Mouse (Mus musculus): Measurements from ENCODE around the gene Akt1s1. TPM values are rescaled to one million over a fixed set of nuclear protein-coding genes. Genes with fewer than 3 reads are reported as not detected.
A peak's percentile ranks its signal among the peaks of the same experiment; 100 is the strongest.

Gene Akt1s1
- polyA plus RNA-seq, 1 experiment from 2014 or later: 104 TPM

GRCm38 (mm10) chr7:44820525-44820924, 28.3 kb upstream of the Akt1s1 start:
- H3K27ac ChIP-seq (ENCODE audit: low read length): no peak overlapping the region
- no peak for ATAC-seq (replicated peaks; ENCODE audit: extremely low read depth, insufficient read depth, low FRiP score)
- H3K9me3 ChIP-seq (replicated peaks; ENCODE audit: control insufficient read depth, low read length): no peaks in the 10 kb centered on the region
- no peak overlapping the region for H3K4me3 ChIP-seq (ENCODE audit: low read length)
- no peaks in the 10 kb centered on the region for H3K36me3 ChIP-seq (ENCODE audit: control insufficient read depth, insufficient read depth)
- no peak overlapping the region for H3K9ac ChIP-seq (ENCODE audit: low read length)
- H3K27me3 ChIP-seq (ENCODE audit: control insufficient read depth, insufficient read depth, low read length): no peaks in the 10 kb centered on the region
- H3K4me1 ChIP-seq (ENCODE audit: control insufficient read depth, insufficient read depth, low read length): peaks cover 60% of the 10 kb centered on the region
- 73% methylated on average over 3 of the region's 3 CpGs for WGBS
- H3K4me2 ChIP-seq (ENCODE audit: low read depth, low read length): no peak overlapping the region

DNA sequence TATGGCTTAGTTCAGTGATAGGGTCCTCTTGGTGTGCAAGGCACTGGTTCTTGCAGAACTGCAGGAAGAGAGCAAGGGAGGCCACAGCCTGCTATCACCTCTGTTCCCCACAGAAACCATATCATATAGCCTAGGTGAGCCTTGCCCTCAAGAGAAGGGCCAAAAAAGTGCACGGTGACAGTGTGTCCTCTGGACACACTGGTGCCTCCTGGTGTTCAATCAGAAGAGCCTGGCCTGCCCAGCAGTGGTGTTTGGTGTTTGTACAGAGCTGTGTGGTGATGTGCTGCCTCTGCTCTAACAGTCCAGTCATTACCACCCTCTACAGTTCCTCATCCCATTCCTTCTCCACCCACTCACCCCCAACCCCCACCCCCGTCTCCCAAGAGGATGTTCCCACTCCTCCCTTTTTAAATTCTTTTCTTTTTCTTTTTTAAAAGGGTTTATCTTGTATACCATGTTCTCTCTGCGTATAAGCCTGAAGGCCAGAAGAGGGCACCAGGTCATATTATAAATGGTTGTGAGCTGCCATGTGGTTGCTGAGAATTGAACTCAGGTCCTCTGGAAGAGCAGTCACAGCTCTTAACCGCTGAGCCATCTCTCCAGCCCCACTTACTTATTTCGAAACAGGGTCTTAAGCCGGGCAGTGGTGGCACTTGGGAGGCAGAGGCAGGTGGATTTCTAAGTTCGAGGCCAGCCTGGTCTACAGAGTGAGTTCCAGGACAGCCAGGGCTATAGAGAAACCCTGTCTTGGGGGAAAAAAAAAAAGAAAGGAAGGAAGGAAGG, 26.9 kb upstream of the Akt1s1 start:
- Histone ChIP-seq H3K9me3 (replicated peaks; ENCODE audit: control insufficient read depth, low read length) (no peaks in the 10 kb centered on the region), H3K4me2 (ENCODE audit: low read depth, low read length) (no peak overlapping the region), H3K27me3 (ENCODE audit: control insufficient read depth, insufficient read depth, low read length) (no peaks in the 10 kb centered on the region), H3K4me3 (ENCODE audit: low read length) (no peak overlapping the region), H3K36me3 (ENCODE audit: control insufficient read depth, insufficient read depth) (no peaks in the 10 kb centered on the region), H3K4me1 (ENCODE audit: control insufficient read depth, insufficient read depth, low read length) (peaks cover 66% of the 10 kb centered on the region), H3K27ac (ENCODE audit: low read length) (no peak overlapping the region), H3K9ac (ENCODE audit: low read length) (no peak overlapping the region)
- 79% methylated on average over 7 of the region's 7 CpGs for WGBS
- ATAC-seq (replicated peaks; ENCODE audit: extremely low read depth, insufficient read depth, low FRiP score): no peak

- Histone ChIP-seq H3K4me2 (ENCODE audit: low read depth, low read length) (no peak overlapping the region), H3K27me3 (ENCODE audit: control insufficient read depth, insufficient read depth, low read length) (no peaks in the 10 kb centered on the region), H3K36me3 (ENCODE audit: control insufficient read depth, insufficient read depth) (no peaks in the 10 kb centered on the region), H3K9me3 (replicated peaks; ENCODE audit: control insufficient read depth, low read length) (no peaks in the 10 kb centered on the region), H3K9ac (ENCODE audit: low read length) (no peak overlapping the region), H3K4me3 (ENCODE audit: low read length) (no peak overlapping the region), H3K4me1 (ENCODE audit: control insufficient read depth, insufficient read depth, low read length) (peaks cover 54% of the 10 kb centered on the region), H3K27ac (ENCODE audit: low read length) (no peak overlapping the region)
- no peak for ATAC-seq (replicated peaks; ENCODE audit: extremely low read depth, insufficient read depth, low FRiP score)
- 36% methylated on average over 7 of the region's 7 CpGs for WGBS
Observed at GRCm38 (mm10) chr7:44823409-44823808, 25.4 kb upstream of the Akt1s1 start.

GRCm38 (mm10) chr7:44824872-44825271, 23.9 kb upstream of the Akt1s1 start:
- no peak overlapping the region for H3K4me3 ChIP-seq (ENCODE audit: low read length)
- H3K36me3 ChIP-seq (ENCODE audit: control insufficient read depth, insufficient read depth): peaks cover 14% of the 10 kb centered on the region
- WGBS: 17% methylated on average over 3 of the region's 3 CpGs
- H3K9me3 ChIP-seq (replicated peaks; ENCODE audit: control insufficient read depth, low read length): no peaks in the 10 kb centered on the region
- no peak overlapping the region for H3K27ac ChIP-seq (ENCODE audit: low read length)
- H3K9ac ChIP-seq (ENCODE audit: low read length): no peak overlapping the region
- H3K4me2 ChIP-seq (ENCODE audit: low read depth, low read length): no peak overlapping the region
- peaks cover 40% of the 10 kb centered on the region for H3K4me1 ChIP-seq (ENCODE audit: control insufficient read depth, insufficient read depth, low read length)
- H3K27me3 ChIP-seq (ENCODE audit: control insufficient read depth, insufficient read depth, low read length): no peaks in the 10 kb centered on the region
- 0 out of 2 replicates have a peak, but pooled peaks have one; percentile 30 for ATAC-seq (replicated peaks; ENCODE audit: extremely low read depth, insufficient read depth, low FRiP score)

DNA sequence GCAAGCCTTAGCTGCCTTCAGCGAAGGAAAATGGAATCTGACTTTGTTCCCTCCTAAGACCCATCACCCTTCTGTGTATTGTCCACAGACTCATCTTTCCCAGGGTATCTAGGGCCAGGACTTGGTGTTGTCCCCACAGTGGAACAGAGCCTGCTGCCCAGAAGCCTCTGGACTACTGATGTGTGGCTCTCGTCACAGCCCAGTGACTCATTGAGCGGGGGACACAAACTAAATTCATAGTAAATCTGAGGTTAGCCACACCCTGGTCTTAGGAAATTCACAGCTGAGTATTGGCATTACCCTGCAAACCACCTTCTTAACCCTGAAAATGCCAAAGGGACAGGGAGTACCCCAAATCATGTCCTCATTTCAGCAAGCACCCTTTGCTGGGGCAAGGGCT, 22.0 kb upstream of the Akt1s1 start:
- Histone ChIP-seq H3K9ac (ENCODE audit: low read length) (no peak overlapping the region), H3K9me3 (replicated peaks; ENCODE audit: control insufficient read depth, low read length) (no peaks in the 10 kb centered on the region), H3K4me1 (ENCODE audit: control insufficient read depth, insufficient read depth, low read length) (peaks cover 25% of the 10 kb centered on the region), H3K36me3 (ENCODE audit: control insufficient read depth, insufficient read depth) (peaks cover 32% of the 10 kb centered on the region), H3K4me2 (ENCODE audit: low read depth, low read length) (no peak overlapping the region), H3K27me3 (ENCODE audit: control insufficient read depth, insufficient read depth, low read length) (no peaks in the 10 kb centered on the region), H3K4me3 (ENCODE audit: low read length) (no peak overlapping the region), H3K27ac (ENCODE audit: low read length) (no peak overlapping the region)
- ATAC-seq (replicated peaks; ENCODE audit: extremely low read depth, insufficient read depth, low FRiP score): no peak
- 74% methylated on average over 3 of the region's 3 CpGs for WGBS

DNA sequence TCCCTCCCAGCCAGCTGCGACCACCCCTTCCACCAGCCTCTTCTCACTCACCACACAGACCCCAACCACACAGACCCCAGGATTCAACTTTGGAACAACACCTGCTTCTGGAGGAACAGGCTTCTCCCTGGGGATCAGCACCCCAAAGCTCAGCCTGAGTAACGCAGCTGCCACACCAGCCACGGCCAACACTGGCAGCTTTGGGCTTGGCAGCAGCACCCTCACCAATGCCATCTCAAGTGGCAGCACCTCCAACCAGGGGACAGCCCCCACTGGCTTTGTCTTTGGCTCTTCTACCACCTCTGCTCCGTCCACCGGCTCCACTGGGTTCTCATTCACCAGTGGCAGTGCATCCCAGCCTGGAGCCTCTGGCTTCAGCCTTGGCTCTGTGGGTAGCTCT, 20.1 kb upstream of the Akt1s1 start:
- WGBS: 89% methylated on average over 5 of the region's 5 CpGs
- no peaks in the 10 kb centered on the region for H3K27me3 ChIP-seq (ENCODE audit: control insufficient read depth, insufficient read depth, low read length)
- no peaks in the 10 kb centered on the region for H3K9me3 ChIP-seq (replicated peaks; ENCODE audit: control insufficient read depth, low read length)
- ATAC-seq (replicated peaks; ENCODE audit: extremely low read depth, insufficient read depth, low FRiP score): no peak
- no peak overlapping the region for H3K27ac ChIP-seq (ENCODE audit: low read length)
- H3K4me2 ChIP-seq (ENCODE audit: low read depth, low read length): no peak overlapping the region
- H3K9ac ChIP-seq (ENCODE audit: low read length): no peak overlapping the region
- no peak overlapping the region for H3K4me3 ChIP-seq (ENCODE audit: low read length)
- H3K36me3 ChIP-seq (ENCODE audit: control insufficient read depth, insufficient read depth): peaks cover 34% of the 10 kb centered on the region
- peaks cover 14% of the 10 kb centered on the region for H3K4me1 ChIP-seq (ENCODE audit: control insufficient read depth, insufficient read depth, low read length)

GRCm38 (mm10) chr7:44832763-44833162, 16.0 kb upstream of the Akt1s1 start:
- H3K9me3 ChIP-seq (replicated peaks; ENCODE audit: control insufficient read depth, low read length): no peaks in the 10 kb centered on the region
- 53% methylated on average over 4 of the region's 4 CpGs for WGBS
- no peak overlapping the region for H3K4me3 ChIP-seq (ENCODE audit: low read length)
- H3K9ac ChIP-seq (ENCODE audit: low read length): no peak overlapping the region
- H3K4me1 ChIP-seq (ENCODE audit: control insufficient read depth, insufficient read depth, low read length): no peaks in the 10 kb centered on the region
- no peaks in the 10 kb centered on the region for H3K27me3 ChIP-seq (ENCODE audit: control insufficient read depth, insufficient read depth, low read length)
- peaks cover 34% of the 10 kb centered on the region for H3K36me3 ChIP-seq (ENCODE audit: control insufficient read depth, insufficient read depth)
- no peak for ATAC-seq (replicated peaks; ENCODE audit: extremely low read depth, insufficient read depth, low FRiP score)
- H3K4me2 ChIP-seq (ENCODE audit: low read depth, low read length): no peak overlapping the region
- no peak overlapping the region for H3K27ac ChIP-seq (ENCODE audit: low read length)

DNA sequence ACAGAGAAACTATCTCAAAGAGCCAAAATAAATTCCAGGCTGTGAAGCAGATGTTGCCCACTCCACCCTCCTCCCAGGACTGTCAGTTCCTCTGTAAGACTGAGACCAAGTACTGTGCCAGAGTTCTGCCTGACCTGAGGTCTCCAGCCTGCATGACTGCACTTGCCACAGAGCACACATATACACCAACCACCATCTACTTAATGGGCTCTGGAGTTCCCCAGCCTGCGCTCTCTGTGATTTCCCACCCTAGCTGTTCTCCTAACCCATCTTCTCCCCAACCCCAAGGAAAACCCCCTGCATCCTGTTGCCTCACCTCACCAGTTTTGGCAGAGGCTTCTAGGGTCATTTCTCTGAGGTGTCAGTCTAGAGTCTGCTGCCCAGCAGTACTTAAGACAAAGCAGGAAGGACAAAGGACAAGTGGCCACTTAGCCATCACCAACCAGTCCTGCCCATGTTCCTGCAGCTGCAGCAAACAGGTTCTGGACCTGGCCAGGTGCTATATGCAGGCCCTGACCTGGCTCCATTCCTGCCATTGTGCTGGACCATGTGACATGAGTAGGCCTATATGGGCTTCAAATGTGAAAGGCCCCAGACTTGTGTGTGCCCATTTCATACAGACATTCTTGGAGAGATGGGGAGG, 13.3 kb upstream of the Akt1s1 start:
- Histone ChIP-seq H3K27me3 (ENCODE audit: control insufficient read depth, insufficient read depth, low read length) (peaks cover 5% of the 10 kb centered on the region; the same call in 1 of the 2 replicates), H3K4me3 (ENCODE audit: low read length) (no peak overlapping the region), H3K9me3 (replicated peaks; ENCODE audit: control insufficient read depth, low read length) (no peaks in the 10 kb centered on the region), H3K36me3 (ENCODE audit: control insufficient read depth, insufficient read depth) (peaks cover 17% of the 10 kb centered on the region), H3K9ac (ENCODE audit: low read length) (no peak overlapping the region), H3K4me2 (ENCODE audit: low read depth, low read length) (no peak overlapping the region), H3K27ac (ENCODE audit: low read length) (no peak overlapping the region), H3K4me1 (ENCODE audit: control insufficient read depth, insufficient read depth, low read length) (peaks cover 13% of the 10 kb centered on the region)
- no peak for ATAC-seq (replicated peaks; ENCODE audit: extremely low read depth, insufficient read depth, low FRiP score)
- 83% methylated on average over 1 of the region's 1 CpGs for WGBS

DNA sequence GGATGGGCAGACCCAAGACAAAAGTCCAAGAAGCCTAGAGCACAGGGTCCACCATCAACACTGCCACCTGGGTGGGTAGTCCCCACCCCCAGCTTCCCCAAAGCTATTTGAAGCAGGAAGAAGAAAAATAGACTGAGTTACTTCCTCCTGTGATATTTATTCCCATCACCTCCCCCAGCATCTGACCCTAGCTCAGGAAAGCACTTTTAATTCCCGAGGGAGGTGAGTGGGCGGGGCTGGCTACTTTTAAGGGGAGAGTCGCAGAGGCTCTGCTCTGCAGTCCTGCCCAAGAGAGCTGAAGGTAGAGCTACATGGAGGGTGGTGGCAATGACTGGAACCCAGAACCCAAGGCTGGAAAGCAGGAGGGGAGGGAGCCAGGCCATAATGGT, 12.8 kb upstream of the Akt1s1 start:
- no peak for ATAC-seq (replicated peaks; ENCODE audit: extremely low read depth, insufficient read depth, low FRiP score)
- WGBS: 47% methylated on average over 3 of the region's 3 CpGs
- peaks cover 13% of the 10 kb centered on the region for H3K4me1 ChIP-seq (ENCODE audit: control insufficient read depth, insufficient read depth, low read length)
- peaks cover 10% of the 10 kb centered on the region; the same call in 1 of the 2 replicates for H3K27me3 ChIP-seq (ENCODE audit: control insufficient read depth, insufficient read depth, low read length)
- no peak overlapping the region for H3K27ac ChIP-seq (ENCODE audit: low read length)
- H3K4me3 ChIP-seq (ENCODE audit: low read length): no peak overlapping the region
- H3K36me3 ChIP-seq (ENCODE audit: control insufficient read depth, insufficient read depth): peaks cover 16% of the 10 kb centered on the region
- no peak overlapping the region for H3K9ac ChIP-seq (ENCODE audit: low read length)
- no peaks in the 10 kb centered on the region for H3K9me3 ChIP-seq (replicated peaks; ENCODE audit: control insufficient read depth, low read length)
- H3K4me2 ChIP-seq (ENCODE audit: low read depth, low read length): no peak overlapping the region

All from heart, embryonic 16.5 days (tissue).